Mouse (Mus musculus) brain, embryonic 14.5 days (tissue): ENCODE measurements around the gene Barx2.

Source experiments
- CTCF ChIP-seq: fragments of 200-500 bp; IDR thresholded peaks from 2 replicates; pipeline ENCODE4 v1.5.1; 2012; ENCODE audit warnings: inconsistent platforms, mild to moderate bottlenecking, moderate library complexity, borderline replicate concordance; ENCODE audit not compliant: insufficient read depth, insufficient read length; ENCODE audit errors: extremely low read depth
- POLR2A ChIP-seq: fragments of 200-500 bp; IDR thresholded peaks from 2 replicates; pipeline ENCODE4 v1.6.1; 2012; ENCODE audit warnings: mild to moderate bottlenecking, inconsistent platforms, borderline replicate concordance; ENCODE audit not compliant: poor library complexity, insufficient read depth, insufficient read length, severe bottlenecking; ENCODE audit errors: extremely low read depth

GRCm38 (mm10) chr9:31851710-31852109, 61.6 kb downstream of the Barx2 start:
- TF ChIP-seq CTCF = no peak
- no peak for TF ChIP-seq POLR2A
